Mouse (Mus musculus): ENCODE measurements at regions not wholly inside any gene's neighbourhood (a gene's known extent, or its start where the extent isn't known, plus 50 kb on each side); places are given as distances from the start of the nearest gene placed in this dataset.

DNA sequence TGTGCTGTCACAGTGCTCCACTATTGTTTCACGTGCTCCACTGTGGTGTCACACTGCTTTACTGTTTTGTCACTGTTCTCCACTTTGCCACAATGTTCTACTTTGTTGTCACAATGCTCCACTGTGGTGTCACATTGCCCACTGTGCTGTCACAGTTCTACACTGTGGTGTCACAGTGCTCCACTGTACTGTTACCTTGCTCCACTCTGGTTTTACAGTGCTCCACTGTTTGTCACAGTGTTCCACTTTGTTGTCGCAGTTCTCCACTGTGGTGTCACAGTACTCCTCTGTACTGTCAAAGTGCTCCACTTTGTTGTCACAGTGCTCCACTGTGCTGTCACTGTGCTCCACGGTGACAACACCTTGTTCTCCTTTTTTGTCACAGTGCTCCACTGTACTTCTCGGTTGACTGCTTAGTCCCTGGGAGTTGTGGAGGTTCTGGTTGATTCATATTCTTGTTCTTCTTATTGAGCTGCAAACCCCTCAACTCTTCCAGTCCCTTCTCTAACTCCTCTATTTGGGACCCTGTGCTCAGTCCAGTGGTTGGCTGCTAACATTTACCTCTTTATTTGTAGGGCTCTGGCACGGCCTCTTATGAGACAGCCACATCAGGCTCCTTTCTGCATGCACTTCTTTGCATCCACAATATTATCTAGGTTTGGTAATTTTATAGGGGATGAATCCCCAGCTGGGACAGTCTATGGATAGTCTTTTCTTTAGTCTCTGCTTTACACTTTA lies 349.7 kb upstream of the Olfr161 start:
- TF ChIP-seq CTCF (IDR thresholded peaks at IDR 0.05; ENCODE audit: low read depth) (no peak), EP300 (IDR thresholded peaks at IDR 0.05; ENCODE audit: low read depth) (no peak)
